Mouse (Mus musculus) T-helper 17 cell (primary cell): ENCODE measurements around the gene Erbin.

ENCODE experiments used
- in situ Hi-C, 2 experiments: fragments of 300-600 bp; cut with MboI, MseI; formaldehyde crosslinking; loops; 1 replicate in 1 of 2; 2 replicates in 1 of 2; pipeline ENCODE4 v1.15.1; 2025; ENCODE audit warnings: high pct_unique_total_duplicates in 2 of 2

Erbin gene

GRCm38 (mm10) chr13:103817935-103818334, 102.4 kb downstream of the Erbin start:
- in situ Hi-C loops, result no loop called here

GRCm38 (mm10) chr13:103807464-103807863, 112.8 kb downstream of the Erbin start:
- in situ Hi-C loops, result no loop called here

- in situ Hi-C loops, result no loop called here
Observed at GRCm38 (mm10) chr13:103806210-103806851, 114.0 kb downstream of the Erbin start.

DNA sequence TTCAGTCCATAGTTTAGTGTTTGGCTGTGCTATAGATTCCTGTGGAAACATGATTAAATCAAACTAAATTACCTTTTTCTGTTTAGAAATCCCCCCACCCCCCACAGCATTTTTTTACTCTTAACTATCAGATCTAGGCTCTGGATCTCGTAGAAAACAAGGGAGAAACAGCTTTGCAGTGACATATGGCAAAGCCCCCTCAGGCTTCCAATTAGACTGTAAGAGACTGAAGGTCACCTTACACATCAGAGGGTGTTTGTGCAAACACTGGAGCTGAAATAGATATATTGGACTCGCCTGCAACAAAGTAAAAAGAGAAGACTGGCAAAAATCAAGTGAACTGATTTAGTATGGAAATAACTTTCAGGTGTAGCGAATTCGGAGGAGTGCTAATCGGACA, 116.6 kb downstream of the Erbin start:
- in situ Hi-C loops, result no loop called here

- in situ Hi-C loops, result no loop called here
Observed at GRCm38 (mm10) chr13:103801021-103801420, 119.3 kb downstream of the Erbin start.

- in situ Hi-C loops, result loop anchor here in 1 of 2 experiments (5.0 kb wide), 1 partner anchor 237 kb away; no protein-coding TSS in a partner anchor
Observed at GRCm38 (mm10) chr13:103794688-103795543, 125.4 kb downstream of the Erbin start.

DNA sequence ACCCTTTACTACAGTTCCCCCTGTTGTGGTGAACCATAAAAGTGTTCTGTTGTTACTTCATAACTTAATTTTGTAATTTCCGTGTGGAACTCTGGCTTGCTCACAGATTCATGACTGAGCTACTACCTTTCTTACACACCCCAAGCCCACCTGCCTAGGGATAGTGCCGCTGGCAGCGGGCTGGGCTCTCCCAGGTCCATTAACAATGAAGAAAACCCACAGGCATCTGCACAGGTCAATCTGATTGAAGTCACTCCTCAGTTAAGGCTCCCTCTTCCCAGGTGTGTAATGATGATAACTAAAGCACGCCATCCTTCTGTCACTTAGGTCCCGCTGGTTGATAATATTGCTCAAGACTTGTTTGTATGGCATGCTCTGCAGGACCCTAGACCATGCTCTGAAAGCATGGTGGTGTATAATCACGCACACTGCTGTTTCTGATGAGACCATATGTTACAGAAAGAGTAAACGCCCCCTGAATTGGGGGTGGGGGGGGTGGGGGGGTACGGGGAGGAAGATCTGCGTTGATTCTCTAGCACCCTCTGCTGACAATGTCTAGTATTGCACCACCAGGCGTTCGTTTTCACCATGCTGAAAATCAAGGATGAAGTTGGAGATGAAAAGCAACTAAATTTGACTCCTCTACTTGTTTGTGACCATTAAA, 140.3 kb downstream of the Erbin start:
- in situ Hi-C loops, result loop anchor here in 1 of 2 experiments (10.0 kb wide), 1 partner anchor 305 kb away; no protein-coding TSS in a partner anchor

GRCm38 (mm10) chr13:103777126-103777525, 143.2 kb downstream of the Erbin start:
- in situ Hi-C loops, result loop anchor here in 1 of 2 experiments (10.0 kb wide), 1 partner anchor 308 kb away; no protein-coding TSS in a partner anchor

DNA sequence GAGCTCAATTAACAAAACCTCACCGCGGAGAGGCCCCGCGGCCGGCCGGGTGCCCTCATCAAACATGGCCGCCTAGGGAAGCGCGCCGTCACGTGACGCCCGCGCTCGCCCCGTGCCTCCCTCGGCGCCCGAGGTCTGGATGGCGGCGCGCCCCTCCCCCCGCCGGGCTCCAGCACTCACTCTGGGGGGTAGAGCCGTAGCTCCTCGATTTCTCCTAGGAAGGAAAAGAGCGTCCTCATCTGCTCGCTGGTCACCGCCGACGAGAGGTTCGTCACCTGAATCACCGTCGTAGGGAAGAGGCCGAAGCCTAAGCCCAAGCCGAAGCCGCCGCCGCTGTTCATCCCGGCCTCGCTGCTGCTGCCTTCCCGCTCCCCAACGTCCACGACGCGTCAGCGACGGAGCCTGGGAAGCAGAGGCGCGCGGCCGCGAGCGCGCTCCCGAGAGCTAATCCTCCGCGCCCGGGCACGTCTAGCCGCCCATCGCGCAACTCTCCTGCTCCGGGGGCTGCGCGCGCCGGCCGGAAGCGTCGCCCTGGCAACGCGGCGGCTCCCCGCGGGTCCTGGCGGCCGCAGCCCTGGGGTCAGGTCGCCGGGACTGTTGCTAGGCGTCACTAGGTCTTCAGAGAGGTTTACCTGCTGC, 146.1 kb downstream of the Erbin start, which contains the start of gene Srek1:
Gene Srek1, minus strand, starts transcription at position 490 of the 639 bp plus-strand sequence.
- in situ Hi-C loops, result loop anchor here in 1 of 2 experiments (10.0 kb wide), 1 partner anchor 311 kb away; no protein-coding TSS in a partner anchor

GRCm38 (mm10) chr13:103773407-103774118, 146.8 kb downstream of the Erbin start:
- in situ Hi-C loops, result loop anchor here in 1 of 2 experiments (10.0 kb wide), 1 partner anchor 311 kb away; no protein-coding TSS in a partner anchor

- in situ Hi-C loops, result loop anchor here in 1 of 2 experiments (10.0 kb wide), 1 partner anchor 312 kb away; no protein-coding TSS in a partner anchor
Observed at GRCm38 (mm10) chr13:103772917-103773316, 147.4 kb downstream of the Erbin start.

DNA sequence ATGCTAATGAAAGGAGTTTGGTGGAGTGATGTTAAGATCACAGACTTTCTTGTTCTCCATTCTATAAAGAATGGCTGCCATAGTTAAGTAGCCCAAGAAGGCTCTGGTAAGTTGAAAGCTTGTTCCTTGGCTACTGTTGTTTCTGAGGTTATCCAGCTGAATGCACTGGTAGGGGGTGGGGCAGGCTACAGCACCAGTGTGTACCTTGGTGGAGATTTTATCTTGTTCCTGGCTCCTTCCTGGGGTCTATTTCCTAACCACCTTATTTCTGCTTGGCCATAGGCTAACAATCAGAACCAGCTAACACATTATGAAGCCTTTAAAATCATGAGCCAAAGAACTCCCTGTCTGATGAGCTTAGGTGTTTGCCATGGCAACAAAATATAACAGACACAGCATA, 149.5 kb downstream of the Erbin start:
- in situ Hi-C loops, result loop anchor here in 1 of 2 experiments (10.0 kb wide), 1 partner anchor 314 kb away; no protein-coding TSS in a partner anchor
